Mouse (Mus musculus) ovary, adult 18-20 months (tissue): ENCODE data around the gene Hsph1.

ENCODE experiments used
- DNase-seq: peaks from one replicate; pipeline ENCODE4 v3.0.0; 2022; ENCODE audit warnings: low spot score, mixed read lengths

Gene Hsph1

DNA sequence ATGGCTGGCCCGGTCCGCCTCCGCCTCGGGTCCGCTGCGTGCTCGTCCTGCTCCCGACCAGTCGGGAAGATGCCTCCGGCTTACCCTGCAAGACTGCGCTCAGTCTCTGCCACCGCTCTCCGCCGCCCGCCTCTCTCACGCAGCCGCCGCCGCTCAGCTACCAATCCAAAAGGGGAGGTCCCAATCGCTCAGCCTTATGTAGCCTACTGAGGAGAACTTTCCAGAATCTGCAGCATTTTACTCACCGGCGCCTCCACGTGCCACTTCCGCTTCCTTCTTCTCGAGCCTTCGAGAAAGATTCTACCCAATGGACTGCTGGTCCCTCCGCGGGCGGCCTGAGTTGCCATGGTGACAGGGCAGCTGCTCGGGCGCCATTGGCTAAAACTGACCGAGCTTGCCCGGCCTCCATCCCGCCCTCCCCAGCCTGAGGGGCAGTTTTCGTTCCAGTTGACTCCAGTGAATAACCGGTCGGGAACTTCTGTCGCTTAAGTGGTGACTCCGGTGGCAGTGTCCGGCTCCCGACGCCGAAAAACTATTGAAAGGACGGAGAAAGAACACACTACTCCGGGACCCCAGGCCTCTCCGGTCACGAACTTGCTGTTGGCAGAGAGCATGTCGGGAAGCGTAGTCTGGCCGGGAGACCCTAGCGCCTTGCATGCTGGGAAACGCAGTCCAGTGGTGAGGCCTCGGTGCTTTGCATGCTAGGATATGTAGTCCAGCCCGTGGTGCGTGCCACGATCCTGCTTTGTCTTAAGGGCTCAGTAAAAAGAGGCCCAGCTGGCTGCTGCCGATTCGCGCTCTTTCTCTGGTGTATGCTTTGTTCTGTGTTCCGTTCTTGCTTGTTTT lies at the start of gene Hsph1:
Hsph1 (minus strand) TSS at position 302 of the 846 bp plus-strand sequence.
- peak; percentile 99 for DNase-seq

DNA sequence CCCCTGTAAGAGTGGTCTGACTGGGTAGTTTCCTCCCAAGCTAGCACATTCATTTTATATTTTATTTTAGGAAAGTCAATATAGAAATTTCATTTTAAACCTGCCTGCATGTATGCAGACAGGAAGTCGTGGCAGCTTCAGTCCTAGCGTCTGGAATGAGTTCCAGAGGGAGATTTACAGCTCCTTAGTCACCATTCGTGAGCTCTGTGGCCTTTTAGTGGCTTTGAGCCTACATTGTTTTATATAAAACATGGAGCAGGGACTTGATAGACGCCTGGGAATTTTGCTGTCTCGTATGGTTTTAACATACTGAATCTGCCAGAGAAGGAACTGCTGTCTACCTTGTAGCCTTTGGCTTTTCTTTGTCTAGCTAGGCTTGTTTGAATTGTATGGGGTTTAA lies 44.8 kb upstream of the Hsph1 start:
- no peak for DNase-seq

DNA sequence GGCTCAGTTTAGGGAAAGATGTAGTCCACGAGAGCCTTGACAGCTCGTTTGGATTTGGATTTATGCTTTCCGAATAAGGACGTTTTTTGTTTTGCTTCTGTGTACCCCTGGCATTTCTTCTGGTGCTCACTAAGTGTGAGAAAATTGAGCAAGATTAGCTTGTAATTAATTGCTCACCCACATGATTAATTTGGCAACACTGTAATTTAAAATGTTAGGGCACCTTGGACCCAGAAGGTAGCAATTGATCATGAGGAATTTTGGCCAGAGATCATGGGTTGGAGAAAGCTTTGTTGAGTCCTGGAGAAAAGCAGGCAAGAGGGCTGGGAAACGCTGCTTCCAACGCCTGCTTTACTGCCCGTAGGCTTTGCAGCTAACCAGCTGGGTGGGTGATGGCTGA lies 43.7 kb upstream of the Hsph1 start:
- no peak for DNase-seq

DNA sequence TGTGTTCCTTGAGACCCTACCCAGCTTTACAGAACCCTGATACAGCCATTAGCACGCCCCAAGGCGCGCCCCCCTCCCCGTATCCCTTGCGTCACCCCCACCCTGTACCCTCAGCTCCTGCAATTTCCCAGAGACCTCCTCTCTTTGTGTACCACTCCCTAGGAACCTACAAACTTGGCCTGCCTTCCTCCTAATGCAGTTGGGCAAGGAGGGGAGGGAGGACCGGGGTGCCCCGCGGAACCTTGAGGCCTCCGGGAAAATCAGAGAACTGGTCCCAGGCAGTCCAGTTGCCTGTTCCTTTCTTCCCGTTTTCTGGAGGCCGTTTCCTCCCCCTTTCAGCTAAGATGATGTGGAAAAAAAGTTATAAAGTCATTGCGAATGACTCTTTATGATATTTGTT lies 43.2 kb upstream of the Hsph1 start:
- DNase-seq, result no peak

DNA sequence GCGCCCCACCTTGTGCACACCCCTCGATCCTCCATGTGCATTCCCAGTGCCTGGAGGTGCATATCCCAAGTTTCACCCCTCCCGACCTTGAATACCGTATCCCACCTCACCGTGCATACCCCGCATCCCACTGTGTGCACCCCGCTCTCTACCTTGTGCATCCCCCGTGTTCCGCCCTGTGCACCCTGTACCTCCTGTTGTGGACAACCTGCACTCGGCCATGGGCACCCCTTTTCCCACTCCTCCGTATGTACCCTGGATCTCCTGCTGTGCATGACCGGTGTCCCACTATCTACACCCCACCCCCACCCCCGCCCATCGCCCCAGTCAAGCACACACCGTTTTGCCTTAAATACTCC lies 42.8 kb upstream of the Hsph1 start:
- DNase-seq, result no peak

DNA sequence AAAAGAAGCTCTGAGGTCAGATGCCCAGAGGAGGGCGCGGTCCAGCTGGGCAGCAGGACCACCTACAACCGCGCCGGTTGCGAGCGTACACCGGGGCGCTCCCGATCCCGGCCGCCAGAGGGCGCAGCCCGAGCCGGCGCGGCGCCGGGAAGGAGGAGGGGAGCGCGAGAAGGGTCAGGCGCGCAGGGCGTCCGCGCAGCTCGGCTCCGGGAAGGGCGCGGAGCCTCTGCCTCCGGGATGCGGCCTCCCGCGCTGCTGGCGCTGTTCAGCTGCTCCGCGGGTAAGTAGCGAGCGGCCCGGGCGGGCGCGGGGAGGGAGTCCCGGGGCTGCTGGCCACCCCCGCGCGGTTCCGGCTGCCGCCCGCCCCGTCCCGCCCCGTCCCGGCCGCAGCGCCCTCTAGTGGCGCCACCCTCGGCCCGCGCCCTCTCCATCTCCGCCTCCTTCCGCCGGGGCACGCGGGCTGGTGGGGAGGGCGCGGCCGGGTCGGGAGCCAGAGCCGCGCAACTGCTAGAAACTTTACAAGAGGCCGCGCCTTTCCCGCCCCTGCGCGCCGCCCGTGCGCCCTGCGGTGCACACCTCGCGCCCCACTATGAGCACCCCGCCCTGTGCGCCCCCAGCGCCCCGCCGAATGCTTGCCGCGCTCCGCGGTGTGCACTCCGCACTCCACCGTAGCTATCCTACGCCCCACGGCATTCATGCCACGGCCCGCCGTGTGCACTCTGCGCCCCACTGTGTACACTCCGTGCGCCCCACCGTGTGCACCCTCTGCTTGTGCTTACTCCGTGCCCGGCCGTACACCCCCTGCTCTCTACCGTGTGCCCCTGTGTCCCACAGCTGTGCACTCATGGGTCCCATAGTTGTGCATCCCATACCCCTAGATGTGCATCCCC lies 42.2 kb upstream of the Hsph1 start, which contains the start of gene B3glct:
B3glct (plus strand) TSS at position 131 of the 890 bp plus-strand sequence.
- peak; percentile 59 for DNase-seq

DNA sequence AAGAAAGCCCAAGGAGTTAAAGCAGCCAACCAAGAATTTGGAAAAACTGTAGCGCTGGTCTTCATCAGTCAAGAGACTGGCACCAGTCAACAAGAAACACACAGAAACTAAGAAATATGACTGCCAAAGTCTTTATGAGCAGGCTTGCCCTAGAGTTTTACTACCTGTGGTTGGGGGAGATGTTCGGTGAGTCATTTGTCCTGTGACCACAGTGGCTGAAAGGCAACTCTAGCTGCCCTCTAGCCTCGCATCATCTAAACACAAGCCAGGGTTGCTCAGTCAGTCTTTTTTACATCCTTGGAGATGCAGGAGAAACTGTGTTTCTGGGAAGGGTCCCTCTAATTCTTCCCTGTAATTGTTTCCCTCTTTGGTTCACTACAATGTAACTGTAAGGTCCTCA lies 41.0 kb upstream of the Hsph1 start:
- DNase-seq, result no peak

DNA sequence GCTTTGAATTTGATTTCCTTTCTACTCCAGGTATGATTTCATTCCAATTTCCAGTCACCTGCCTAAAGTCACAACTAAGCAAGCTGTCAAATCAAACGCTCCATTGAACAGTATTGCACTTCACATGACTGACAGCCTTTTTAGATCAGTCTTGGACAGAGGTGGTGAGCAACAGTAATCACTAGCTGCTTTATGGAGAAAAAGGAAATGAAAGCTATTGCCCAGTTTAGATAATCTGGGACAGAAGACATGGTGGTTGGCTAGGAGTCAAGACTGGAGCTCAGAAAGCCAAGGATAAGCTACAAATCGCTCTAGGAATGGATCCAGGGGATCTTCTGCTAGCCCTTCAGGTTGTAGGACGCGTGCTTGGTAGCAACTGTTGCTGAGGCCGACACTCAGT lies 27.2 kb upstream of the Hsph1 start:
- no peak for DNase-seq

DNA sequence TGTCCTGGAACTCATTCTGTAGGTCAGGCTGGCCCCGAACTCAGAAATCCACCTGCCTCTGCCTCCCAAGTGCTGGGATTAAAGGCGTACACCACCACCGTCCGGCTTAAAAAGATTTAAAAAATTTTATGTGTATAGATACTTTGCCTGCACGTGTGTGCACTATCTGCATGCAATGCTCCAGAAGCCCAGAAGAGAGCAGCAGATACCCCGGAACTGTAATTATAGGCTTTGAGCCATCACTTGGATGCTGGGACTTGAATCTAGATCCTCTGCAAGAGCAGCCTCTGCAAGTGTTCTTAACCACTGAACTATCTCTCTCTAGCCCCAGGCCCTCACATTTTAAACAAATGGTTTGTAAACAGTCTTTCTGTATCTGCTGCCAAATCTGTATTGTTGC lies 26.8 kb upstream of the Hsph1 start:
- DNase-seq, result no peak

DNA sequence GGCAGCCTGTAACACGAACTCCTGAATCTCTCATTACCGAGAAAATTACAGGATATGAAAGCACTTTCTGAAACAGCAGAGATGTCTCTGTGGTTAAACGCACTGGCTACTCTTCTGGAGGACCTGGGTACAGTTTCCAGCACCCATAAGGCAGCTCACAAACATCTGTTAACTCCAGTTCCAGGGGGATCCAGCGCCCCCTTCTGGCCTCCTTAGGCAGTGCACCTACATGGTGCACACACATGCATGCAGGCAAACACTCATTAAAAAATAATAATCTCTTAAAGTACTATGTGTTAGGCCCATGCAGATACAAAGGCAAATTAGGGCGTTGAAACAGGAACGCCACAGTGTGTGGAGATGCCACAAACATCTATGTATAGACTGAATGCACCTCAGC lies 25.3 kb upstream of the Hsph1 start:
- no peak for DNase-seq

DNA sequence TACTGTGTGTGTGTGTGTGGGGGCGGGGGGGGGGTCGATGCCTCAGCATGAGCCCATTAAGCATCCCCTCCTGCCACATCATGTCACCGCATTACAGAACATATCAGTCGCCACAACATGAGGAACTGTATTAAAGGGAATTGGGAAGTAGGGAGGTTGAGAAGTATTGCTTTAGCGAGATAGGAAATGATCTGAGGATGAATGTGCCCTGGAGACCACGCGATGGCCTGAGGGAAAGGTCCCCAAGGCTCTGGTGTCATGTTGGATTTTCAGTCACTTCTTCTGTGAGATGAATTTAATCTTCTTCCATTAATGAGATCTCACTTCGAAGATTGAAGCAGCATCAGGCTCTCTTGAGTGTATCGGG lies 23.2 kb upstream of the Hsph1 start:
- DNase-seq, result no peak

DNA sequence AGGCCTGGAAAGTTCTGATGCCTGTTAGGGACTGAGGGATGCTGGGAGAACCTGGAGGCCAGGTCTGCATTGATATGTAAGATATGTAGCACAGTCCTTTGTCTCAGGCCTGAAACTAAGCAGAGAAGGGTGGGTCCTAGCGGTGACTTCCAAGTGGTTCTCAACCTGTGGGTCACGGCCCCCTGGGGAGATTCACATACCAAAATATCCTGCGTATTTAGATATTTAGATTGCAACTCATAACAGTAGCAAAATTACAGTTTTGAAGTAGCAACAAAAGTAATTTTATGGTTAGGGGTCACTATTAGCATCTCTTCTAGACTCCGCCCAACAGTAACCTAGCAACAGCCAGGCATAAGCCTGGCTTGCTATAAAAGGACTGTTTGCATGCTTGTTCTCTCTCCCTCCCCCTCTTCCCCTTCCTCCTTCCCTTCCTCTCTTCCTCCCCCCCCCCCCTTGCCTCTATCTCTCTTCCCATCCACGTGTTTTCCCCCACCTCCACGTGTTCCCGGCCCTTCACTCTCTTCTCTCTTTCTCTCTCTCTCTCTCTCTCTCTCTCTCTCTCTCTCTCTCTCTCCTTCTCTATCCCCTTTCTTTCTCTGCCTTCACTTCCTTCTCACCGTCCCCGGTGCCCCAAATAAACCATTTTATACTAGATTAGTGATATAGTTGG lies 22.7 kb upstream of the Hsph1 start:
- no peak for DNase-seq

DNA sequence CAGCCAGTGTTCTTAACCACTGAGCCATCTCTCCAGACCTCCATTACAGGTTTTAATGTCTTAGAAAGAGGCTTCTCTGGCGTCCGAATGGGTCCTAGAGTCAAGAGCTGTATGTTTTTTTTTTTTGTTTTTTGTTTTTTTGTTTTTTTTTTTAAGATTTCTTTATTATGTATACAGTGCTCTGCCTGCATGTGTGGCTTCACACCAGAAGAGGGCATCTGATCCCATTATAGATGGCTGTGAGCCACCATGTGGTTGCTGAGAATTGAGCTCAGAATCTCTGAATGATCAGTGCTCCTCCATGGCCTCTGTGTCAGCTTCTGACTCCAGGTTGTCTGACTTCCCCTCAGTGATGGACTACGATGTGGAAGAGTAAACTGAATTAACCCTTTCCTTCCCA lies 21.8 kb upstream of the Hsph1 start:
- DNase-seq, result no peak

DNA sequence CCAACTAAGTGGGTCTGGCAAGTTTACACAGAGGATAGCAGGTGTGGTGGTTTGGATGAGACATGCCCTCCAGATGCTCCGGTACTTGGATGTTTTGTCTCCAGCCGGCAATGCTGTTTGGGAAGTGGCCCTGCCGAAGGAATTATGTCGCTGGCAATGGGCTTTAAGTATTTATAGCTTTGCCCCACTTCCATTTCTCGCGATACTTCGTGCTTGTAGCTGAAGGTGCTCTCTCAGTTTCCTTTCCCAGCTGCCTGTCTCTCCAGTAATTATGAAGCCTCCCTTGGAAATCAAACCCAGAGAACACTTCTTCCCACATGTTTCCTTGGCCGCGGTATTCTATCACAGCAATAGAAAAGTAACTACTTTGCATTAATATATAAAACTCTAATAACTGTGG lies 19.5 kb upstream of the Hsph1 start:
- no peak for DNase-seq

DNA sequence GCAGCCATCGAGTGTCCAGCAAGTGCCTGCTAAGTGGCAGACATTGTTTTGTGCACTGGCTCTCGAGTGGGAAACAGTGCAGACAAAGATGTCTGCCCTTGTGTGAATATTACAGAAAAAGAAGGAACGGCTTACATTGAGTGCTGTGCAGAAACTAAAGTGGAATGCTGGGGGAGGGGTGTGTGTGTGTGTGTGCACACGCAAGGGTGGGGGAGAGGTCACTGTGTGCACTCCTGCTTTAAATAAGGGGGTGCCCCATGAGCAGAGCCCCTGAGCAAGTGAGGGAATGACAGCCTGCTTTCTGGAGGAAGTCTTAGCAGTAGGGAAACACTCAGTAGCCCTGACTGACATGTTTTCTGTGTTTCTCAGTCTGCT lies 14.0 kb upstream of the Hsph1 start:
- no peak for DNase-seq

DNA sequence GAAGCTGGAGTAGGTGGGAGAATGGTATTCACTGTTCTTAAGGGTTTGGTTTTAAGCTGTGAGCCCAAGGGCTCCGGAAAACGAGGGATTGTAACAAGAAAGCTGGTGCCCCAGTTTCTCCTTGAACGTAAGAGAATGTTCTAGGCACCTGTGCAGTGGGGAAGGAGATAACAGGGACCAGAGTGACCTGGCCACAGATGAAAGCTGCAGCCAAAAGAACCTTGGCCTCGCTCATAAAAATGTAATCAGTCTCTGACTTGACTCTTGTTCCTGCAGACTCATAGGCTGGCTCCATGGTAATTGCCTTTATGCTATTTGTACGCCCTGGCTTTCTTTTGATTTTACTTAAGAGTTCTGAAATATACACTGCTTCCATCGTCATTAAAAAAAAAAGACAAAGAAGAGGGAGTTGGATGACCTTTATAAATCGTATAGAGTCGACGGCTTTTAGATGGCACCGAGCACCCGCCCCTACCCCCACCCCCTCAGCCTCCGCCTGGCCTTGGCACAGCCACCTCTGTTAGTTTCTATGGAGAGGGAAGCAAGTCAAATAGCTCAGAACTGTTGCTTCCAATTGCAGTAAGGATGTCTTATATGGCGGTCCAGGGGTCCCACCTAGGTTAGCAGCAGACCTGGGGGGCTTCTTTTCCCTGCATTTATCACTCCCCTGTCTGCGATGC lies 13.5 kb upstream of the Hsph1 start:
- DNase-seq, result no peak

DNA sequence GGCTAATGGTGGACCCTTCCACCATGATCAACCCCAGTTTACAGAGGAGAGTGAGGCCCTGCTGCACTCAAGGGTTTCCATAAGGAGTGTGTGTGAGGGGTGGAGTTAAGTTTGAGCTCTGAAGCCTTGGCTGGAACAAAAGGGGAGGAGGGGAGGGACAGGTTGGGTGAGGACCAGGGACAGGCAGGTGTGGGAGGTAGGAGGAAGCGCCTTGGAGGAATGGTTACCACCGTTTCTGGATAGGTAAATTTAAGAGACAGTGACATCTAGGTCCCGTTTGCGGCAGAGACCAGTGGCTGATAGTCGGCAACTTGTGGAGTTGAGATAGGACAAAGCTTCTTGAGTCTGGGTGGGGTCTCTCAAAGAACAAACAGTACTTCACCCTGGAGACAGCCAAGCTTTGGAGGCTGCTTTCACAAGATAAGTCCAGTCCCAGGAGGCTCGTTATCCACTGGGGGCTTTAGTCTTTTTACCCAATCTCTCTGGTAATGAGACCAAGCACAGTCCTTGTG lies 12.8 kb upstream of the Hsph1 start:
- no peak for DNase-seq

DNA sequence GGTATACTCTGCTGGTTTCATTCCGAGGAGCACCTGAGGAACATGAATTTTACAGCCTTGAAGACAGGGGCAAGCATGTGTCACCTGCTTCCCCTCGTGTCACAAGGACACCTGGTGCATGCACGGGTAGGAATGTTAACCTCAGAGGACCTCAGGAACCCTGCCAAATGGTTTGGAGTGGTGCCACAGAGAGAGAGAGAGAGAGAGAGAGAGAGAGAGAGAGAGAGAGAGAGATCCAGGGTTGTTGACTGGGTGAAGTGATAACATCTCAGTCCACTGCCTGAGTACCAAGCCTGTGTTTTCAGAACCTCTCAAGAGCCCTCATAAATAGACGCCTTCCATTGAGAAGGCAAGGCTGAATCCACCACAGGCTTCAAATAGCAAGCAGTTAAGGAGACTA lies 12.0 kb upstream of the Hsph1 start:
- DNase-seq, result no peak

DNA sequence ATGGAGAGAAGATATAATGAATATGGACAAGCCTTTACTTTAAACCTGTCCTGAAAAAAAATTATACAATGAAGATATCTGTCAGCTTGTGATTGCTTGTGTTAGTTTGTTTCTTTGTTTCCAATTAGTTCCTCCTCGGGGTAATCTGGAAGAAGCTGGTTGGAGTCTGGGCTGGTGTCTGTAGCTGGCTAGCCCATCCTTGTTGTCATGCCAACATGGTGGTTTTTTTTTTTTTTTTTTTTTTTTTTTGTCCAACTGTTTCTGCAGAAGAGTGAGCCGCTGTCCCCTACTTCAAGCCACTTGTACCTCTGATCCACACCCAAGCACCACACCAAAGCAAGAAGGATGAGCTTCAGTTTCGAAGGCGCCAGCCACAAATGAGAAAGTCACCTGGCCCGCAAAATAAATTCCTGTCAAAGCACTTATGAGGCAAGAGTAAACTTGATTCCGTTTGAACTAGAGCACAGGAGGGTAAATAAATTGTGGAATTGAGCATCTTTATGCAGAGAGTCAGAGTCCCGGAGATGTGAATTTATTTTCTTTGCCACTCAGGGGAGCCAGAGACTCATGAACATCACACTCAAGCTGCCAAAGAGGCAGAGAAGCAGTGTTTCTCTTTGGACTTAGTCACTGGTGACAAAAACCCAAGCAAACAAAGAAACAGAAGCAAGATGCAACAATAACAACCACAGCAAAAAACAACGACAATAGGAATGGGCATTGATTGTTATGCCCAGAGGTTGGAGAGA lies 11.4 kb upstream of the Hsph1 start:
- no peak for DNase-seq

DNA sequence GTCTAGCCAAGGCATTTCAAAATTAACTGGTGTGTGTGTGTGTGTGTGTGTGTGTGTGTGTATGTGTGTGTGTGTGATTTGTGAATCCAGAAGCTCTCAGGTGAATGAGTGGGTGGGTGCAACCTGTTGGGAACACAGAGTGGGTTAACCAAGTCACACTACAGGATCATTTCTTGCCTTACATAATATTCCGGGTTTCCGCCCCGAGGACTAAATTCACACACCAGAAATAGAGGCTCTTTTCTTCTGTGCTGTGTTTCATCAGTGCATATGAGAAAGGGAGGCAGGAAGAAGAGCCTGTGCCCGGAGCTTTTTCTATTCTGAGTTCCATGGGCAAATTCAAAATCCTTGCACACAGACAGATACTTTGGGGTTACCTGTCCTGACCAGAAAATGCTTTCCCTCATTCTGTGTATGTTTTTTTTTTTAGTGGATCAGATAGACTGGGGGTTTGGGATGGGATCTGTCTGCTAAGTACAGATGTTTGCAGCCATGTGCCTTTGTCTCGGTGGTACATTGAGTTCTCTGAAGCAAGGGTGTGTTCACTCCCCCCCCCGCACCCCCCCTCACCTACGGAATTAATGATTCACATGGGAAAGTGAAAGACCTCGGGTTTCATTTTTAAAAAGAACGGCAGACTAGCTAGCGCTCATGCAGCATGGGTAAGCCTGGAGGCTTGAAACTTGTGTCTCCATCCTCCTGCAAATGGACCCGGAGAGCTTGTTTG lies 6.8 kb upstream of the Hsph1 start:
- no peak for DNase-seq

DNA sequence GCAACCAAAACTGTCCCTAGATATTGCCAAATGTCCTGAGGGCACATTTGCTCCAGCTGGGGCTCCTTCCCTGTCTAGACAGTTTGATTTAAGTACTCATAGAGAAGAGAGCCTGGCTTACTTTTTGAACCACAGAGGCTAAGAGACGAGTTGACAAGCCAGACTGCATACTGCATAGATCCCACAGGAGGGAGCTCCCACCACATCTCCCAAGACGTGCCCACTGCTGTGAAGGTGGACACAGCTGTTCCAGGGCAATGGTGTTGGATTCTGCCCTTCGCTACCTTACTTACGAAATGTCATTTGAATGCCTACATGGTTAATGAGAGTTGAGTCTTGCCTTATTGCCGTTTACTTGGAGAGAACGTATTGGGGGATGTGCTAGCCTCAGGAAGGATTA lies 6.2 kb upstream of the Hsph1 start:
- no peak for DNase-seq
